Mouse (Mus musculus) brain, embryonic 14.5 days (tissue): ENCODE measurements around the gene Iqsec1.

ENCODE experiments used
- CTCF ChIP-seq: fragments of 200-500 bp; IDR thresholded peaks from 2 replicates; pipeline ENCODE4 v1.5.1; 2012; ENCODE audit warnings: inconsistent platforms, mild to moderate bottlenecking, moderate library complexity, borderline replicate concordance; ENCODE audit not compliant: insufficient read depth, insufficient read length; ENCODE audit errors: extremely low read depth
- POLR2A ChIP-seq: fragments of 200-500 bp; IDR thresholded peaks from 2 replicates; pipeline ENCODE4 v1.6.1; 2012; ENCODE audit warnings: mild to moderate bottlenecking, inconsistent platforms, borderline replicate concordance; ENCODE audit not compliant: poor library complexity, insufficient read depth, insufficient read length, severe bottlenecking; ENCODE audit errors: extremely low read depth

- TF ChIP-seq CTCF (no peak), POLR2A (no peak)
Observed at GRCm38 (mm10) chr6:90806743-90807142, 181.7 kb downstream of the Iqsec1 start.
